Mouse (Mus musculus): Measurements from ENCODE around the gene Leprot. TPM values are rescaled to one million over a fixed set of nuclear protein-coding genes. Genes with fewer than 3 reads are reported as not detected.

The Leprot gene
- polyA plus RNA-seq, 1 experiment from 2014 or later, result 83.0 TPM

- Histone ChIP-seq H3K79me2 (ENCODE audit: inconsistent target) (no peaks in the 10 kb centered on the region), H3K4me3 (ENCODE audit: inconsistent target) (no peak overlapping the region), H3K36me3 (ENCODE audit: inconsistent target) (no peaks in the 10 kb centered on the region), H3K27ac (no peak overlapping the region)
- WGBS (ENCODE audit: missing documents), result 100% methylated on average over 3 of the region's 3 CpGs
These were observed 37.3 kb downstream of the Leprot start for GRCm38 (mm10) chr4:101684821-101685220.

DNA sequence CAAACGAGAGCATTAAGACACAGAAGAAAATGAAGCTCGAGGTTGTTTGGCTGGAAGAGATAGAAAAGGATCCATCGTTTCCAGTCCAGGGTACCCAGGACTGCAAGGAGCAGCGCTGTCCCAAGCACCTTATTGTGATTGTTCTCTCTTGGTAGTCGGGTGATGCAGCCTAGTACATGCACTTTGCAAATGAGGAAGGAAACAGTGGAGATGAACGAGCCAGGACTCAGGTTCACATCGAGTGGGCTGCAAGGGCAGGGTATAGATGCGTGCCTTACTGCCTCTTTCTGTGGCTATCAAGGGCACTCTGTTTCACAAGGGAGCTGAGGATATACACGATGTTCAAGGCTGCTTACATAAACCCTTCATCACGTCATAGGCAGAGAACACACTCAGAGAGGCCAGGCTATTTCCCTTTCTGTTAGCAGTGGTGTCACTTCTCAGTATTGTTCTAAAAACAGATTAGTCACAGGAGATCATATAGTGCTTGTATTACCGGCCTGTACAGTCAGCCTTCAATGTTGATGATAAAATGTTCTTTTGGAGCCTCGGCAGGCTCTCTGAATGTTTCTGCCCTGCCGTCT, 38.8 kb downstream of the Leprot start:
- 36% methylated on average over 13 of the region's 13 CpGs for WGBS (ENCODE audit: missing documents)
- H3K27ac ChIP-seq, result no peak overlapping the region
- no peak overlapping the region for H3K4me3 ChIP-seq (ENCODE audit: inconsistent target)
- no peaks in the 10 kb centered on the region for H3K36me3 ChIP-seq (ENCODE audit: inconsistent target)
- no peaks in the 10 kb centered on the region for H3K79me2 ChIP-seq (ENCODE audit: inconsistent target)

DNA sequence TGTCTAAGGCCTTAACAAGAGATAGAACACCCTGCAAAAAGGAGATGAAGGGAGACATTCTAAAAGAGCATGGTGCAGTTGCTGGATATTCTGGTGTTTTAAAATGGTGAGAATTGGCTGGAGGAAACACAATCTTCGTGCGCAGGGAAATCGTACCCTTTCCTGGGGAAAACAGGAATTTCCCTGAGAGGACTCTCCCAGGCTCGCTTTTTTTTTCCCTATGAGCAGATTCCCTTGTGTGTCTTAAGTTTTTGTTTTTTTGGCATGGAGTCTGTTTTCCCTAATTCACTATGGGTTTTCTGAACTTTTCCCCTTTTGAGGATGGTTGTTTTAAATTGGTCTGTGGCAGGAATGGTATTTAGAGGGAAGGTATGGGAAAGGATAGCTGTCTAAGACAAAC, 41.7 kb downstream of the Leprot start:
- H3K27ac ChIP-seq, result no peak overlapping the region
- no peak overlapping the region for H3K4me3 ChIP-seq (ENCODE audit: inconsistent target)
- no peaks in the 10 kb centered on the region for H3K79me2 ChIP-seq (ENCODE audit: inconsistent target)
- WGBS (ENCODE audit: missing documents), result 95% methylated on average over 4 of the region's 4 CpGs
- H3K36me3 ChIP-seq (ENCODE audit: inconsistent target), result no peaks in the 10 kb centered on the region

GRCm38 (mm10) chr4:101689645-101690044, 42.1 kb downstream of the Leprot start:
- no peaks in the 10 kb centered on the region for H3K36me3 ChIP-seq (ENCODE audit: inconsistent target)
- H3K79me2 ChIP-seq (ENCODE audit: inconsistent target), result no peaks in the 10 kb centered on the region
- no peak overlapping the region for H3K4me3 ChIP-seq (ENCODE audit: inconsistent target)
- WGBS (ENCODE audit: missing documents), result 85% methylated on average over 5 of the region's 5 CpGs
- no peak overlapping the region for H3K27ac ChIP-seq

DNA sequence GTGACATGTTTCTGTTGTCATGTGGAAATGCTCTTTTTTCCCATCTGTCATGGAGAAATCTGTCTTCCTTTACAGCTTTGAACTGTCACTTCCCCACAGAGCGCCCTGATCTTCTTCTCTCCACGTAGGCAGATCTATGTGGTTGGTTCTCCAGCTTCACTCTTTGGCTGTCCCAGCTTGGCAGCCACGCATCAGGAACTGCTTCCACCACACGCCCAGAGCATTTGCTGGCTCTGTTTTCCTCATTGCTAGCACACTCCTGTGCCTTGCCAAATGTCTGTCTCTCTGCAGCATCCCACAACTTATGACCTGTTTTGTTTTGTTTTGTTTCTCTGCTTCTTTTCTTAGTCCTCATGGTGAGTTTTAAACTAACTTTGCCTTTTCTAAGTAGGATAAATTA, 45.4 kb downstream of the Leprot start:
- WGBS (ENCODE audit: missing documents), result 84% methylated on average over 4 of the region's 4 CpGs
- Histone ChIP-seq H3K36me3 (ENCODE audit: inconsistent target) (no peaks in the 10 kb centered on the region), H3K79me2 (ENCODE audit: inconsistent target) (no peaks in the 10 kb centered on the region), H3K4me3 (ENCODE audit: inconsistent target) (no peak overlapping the region), H3K27ac (no peak overlapping the region)

DNA sequence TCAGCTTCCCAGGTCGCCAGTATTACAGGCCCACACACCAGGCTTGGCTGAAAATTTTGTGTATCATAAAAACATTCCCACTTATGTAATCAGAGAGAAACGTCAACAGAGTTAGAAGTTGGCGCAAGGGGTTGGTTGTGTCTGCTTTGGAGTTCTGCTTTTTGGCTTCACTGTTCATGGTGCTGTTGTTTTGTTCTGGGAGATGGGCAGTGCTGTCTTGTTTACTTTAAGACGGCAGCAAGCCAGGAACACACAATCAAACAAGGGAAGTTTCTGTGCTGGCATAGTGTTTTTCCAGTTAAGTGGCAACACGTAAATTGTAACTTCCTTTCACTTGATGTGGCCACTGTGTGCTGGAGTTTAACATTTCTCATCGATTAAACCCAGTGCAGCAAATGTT, 47.0 kb downstream of the Leprot start:
- no peak overlapping the region for H3K27ac ChIP-seq
- H3K4me3 ChIP-seq (ENCODE audit: inconsistent target), result no peak overlapping the region
- 54% methylated on average over 6 of the region's 6 CpGs for WGBS (ENCODE audit: missing documents)
- no peaks in the 10 kb centered on the region for H3K36me3 ChIP-seq (ENCODE audit: inconsistent target)
- no peaks in the 10 kb centered on the region for H3K79me2 ChIP-seq (ENCODE audit: inconsistent target)

DNA sequence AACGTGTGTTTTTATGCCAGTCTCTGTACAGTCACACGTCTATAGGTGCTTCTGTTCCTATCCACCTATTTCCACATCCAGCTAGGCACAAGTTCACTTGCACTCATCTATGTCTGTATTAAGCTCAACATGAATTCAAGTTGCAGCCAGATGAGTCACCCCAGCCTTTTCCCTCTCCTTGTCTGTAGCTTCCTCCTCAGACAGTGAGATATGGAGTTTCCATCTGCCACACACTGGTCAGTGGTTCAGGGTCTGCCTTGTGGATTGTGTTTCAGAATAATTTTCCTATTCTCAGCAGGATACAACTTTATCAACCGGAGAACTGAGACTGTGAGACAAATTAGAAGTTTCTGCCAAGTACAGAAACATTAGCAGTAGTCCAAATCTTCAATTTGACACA, 49.7 kb downstream of the Leprot start:
- Histone ChIP-seq H3K79me2 (ENCODE audit: inconsistent target) (no peaks in the 10 kb centered on the region), H3K36me3 (ENCODE audit: inconsistent target) (no peaks in the 10 kb centered on the region), H3K27ac (no peak overlapping the region), H3K4me3 (ENCODE audit: inconsistent target) (no peak overlapping the region)
- WGBS (ENCODE audit: missing documents), result 79% methylated on average over 3 of the region's 3 CpGs

DNA sequence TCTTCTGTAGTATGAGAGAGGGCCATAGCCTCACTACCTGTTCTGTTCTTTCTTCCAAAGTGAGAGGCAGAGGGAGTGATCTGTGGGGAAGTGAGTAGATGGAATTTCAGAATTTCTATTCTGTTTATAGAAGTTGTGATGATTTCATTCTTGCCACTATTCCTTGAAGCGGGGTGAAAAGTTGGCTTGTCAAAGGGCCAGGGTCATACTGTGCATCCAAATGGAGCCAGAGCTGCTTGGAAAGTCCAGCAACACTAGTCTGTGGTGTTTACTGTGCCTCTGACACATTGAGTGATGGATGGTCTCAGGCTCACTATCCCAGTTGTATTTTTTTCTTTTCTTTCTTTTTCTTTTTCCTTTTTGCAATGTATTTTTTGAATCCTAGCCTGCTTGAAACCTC, 51.9 kb downstream of the Leprot start:
- Histone ChIP-seq H3K79me2 (ENCODE audit: inconsistent target) (no peaks in the 10 kb centered on the region), H3K27ac (no peak overlapping the region), H3K36me3 (ENCODE audit: inconsistent target) (no peaks in the 10 kb centered on the region), H3K4me3 (ENCODE audit: inconsistent target) (no peak overlapping the region)
- 100% methylated on average over 1 of the region's 1 CpGs for WGBS (ENCODE audit: missing documents)

DNA sequence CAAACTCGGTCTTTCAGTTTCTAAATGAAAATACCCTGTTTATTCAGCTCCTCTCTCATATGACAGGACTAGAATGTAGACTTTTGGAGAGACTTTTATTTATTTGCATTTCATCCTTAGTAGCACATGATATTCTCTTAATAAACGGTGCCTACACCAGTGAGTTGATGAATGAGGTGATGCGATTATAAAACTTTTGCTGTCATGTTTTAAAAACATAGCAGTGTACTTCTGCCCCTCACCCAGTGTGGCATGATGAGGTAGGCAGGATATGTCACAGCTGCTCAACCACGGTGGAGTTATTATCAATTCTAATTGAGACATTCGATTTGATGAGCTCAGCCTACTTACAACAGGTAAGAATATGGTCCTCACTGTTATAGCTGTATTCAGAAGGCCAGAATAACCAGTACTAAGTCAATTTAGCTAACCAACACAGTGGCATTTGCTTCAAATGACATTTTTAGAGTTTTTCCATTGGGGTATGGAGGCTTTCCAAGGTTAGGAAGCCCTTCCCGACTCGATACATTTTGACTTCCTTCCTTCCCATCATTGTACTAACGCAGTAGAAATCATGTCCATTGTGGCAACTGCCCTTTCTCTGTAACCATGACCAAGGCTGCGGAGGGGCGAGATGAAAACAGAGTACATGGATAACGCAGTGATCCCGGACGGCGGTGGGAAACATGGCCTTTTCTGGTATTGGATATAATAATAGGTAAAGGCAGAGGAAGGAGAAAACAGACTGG, 53.5 kb downstream of the Leprot start:
- 87% methylated on average over 14 of the region's 14 CpGs for WGBS (ENCODE audit: missing documents)
- H3K27ac ChIP-seq, result no peak overlapping the region
- no peaks in the 10 kb centered on the region for H3K79me2 ChIP-seq (ENCODE audit: inconsistent target)
- no peaks in the 10 kb centered on the region for H3K36me3 ChIP-seq (ENCODE audit: inconsistent target)
- H3K4me3 ChIP-seq (ENCODE audit: inconsistent target), result no peak overlapping the region

GRCm38 (mm10) chr4:101705325-101705724, 57.8 kb downstream of the Leprot start:
- Histone ChIP-seq H3K36me3 (ENCODE audit: inconsistent target) (no peaks in the 10 kb centered on the region), H3K27ac (no peak overlapping the region), H3K79me2 (ENCODE audit: inconsistent target) (no peaks in the 10 kb centered on the region), H3K4me3 (ENCODE audit: inconsistent target) (no peak overlapping the region)
- 87% methylated on average over 9 of the region's 9 CpGs for WGBS (ENCODE audit: missing documents)

GRCm38 (mm10) chr4:101707234-101707633, 59.7 kb downstream of the Leprot start:
- Histone ChIP-seq H3K79me2 (ENCODE audit: inconsistent target) (no peaks in the 10 kb centered on the region), H3K27ac (no peak overlapping the region), H3K36me3 (ENCODE audit: inconsistent target) (no peaks in the 10 kb centered on the region), H3K4me3 (ENCODE audit: inconsistent target) (no peak overlapping the region)
- 83% methylated on average over 2 of the region's 2 CpGs for WGBS (ENCODE audit: missing documents)

GRCm38 (mm10) chr4:101707953-101708352, 60.4 kb downstream of the Leprot start:
- 71% methylated on average over 3 of the region's 3 CpGs for WGBS (ENCODE audit: missing documents)
- Histone ChIP-seq H3K79me2 (ENCODE audit: inconsistent target) (no peaks in the 10 kb centered on the region), H3K27ac (no peak overlapping the region), H3K4me3 (ENCODE audit: inconsistent target) (no peak overlapping the region), H3K36me3 (ENCODE audit: inconsistent target) (no peaks in the 10 kb centered on the region)

Other genes starting within 250 kb of the Leprot start
- gene Ak4, start 228.4 kb upstream of the Leprot start, polyA plus RNA-seq (2018), result 0.25 to 0.42 TPM (median 0.32 TPM) in 3 replicates
- not detected in 3 replicates for gene Dnajc6, start 151.1 kb upstream of the Leprot start, polyA plus RNA-seq (2018)
- gene Lepr, start 69.7 kb downstream of the Leprot start, polyA plus RNA-seq (2018), result not detected in 3 replicates
- not detected in 3 replicates for gene B020004J07Rik, start 196.3 kb downstream of the Leprot start, polyA plus RNA-seq (2018)
- not detected in 3 replicates for gene C130073F10Rik, start 246.1 kb downstream of the Leprot start, polyA plus RNA-seq (2018)

Measured in macrophage (primary cell).